Mouse (Mus musculus) lung, postnatal 14 days (tissue): ENCODE measurements around the gene Ccndbp1.
"Not testable (repeated sequence)": the region's sequence is repeated elsewhere in the genome, so short reads cannot be mapped to it uniquely, and the experiment has no call there.

Experiments
- DNase-seq: peaks from one replicate; pipeline ENCODE4 v3.0.0; 2021

Ccndbp1 gene

GRCm38 (mm10) chr2:121007925-121008663, at the start of gene Ccndbp1:
Gene Ccndbp1, plus strand, starts transcription at chr2:121008403.
- peak; percentile 95 for DNase-seq

- DNase-seq, result no peak
Measured at GRCm38 (mm10) chr2:120959363-120959762, 48.8 kb upstream of the Ccndbp1 start.

- DNase-seq, result no peak
Measured at GRCm38 (mm10) chr2:120959827-120960226, 48.4 kb upstream of the Ccndbp1 start.

- DNase-seq, result no peak
Measured at GRCm38 (mm10) chr2:120960261-120960660, 47.9 kb upstream of the Ccndbp1 start.

GRCm38 (mm10) chr2:120963110-120963509, 45.1 kb upstream of the Ccndbp1 start:
- DNase-seq, result no peak

GRCm38 (mm10) chr2:120965486-120965885, 42.7 kb upstream of the Ccndbp1 start:
- no peak for DNase-seq

GRCm38 (mm10) chr2:120970045-120970539, 38.1 kb upstream of the Ccndbp1 start:
- DNase-seq, result no peak

GRCm38 (mm10) chr2:120970559-120971080, 37.6 kb upstream of the Ccndbp1 start, which contains the start of gene Ubr1:
Gene Ubr1, minus strand, starts transcription at chr2:120970715.
- DNase-seq, result peak; percentile 86

- DNase-seq, result no peak
Measured at GRCm38 (mm10) chr2:120971766-120972165, 36.4 kb upstream of the Ccndbp1 start.

GRCm38 (mm10) chr2:120972257-120972656, 35.9 kb upstream of the Ccndbp1 start:
- DNase-seq, result not testable (repeated sequence)

GRCm38 (mm10) chr2:120972964-120973363, 35.2 kb upstream of the Ccndbp1 start:
- DNase-seq, result no peak

GRCm38 (mm10) chr2:120976308-120976707, 31.9 kb upstream of the Ccndbp1 start:
- no peak for DNase-seq

- DNase-seq, result peak; percentile 71
Measured at GRCm38 (mm10) chr2:120976990-120977925, 30.9 kb upstream of the Ccndbp1 start, which contains the start of gene Tmem62. Gene Tmem62, plus strand, starts transcription at chr2:120977017.

- no peak for DNase-seq
Measured at GRCm38 (mm10) chr2:120977926-120978692, 30.1 kb upstream of the Ccndbp1 start.

- no peak for DNase-seq
Measured at GRCm38 (mm10) chr2:120978693-120979037, 29.5 kb upstream of the Ccndbp1 start.

- no peak for DNase-seq
Measured at GRCm38 (mm10) chr2:120979819-120980218, 28.4 kb upstream of the Ccndbp1 start.

GRCm38 (mm10) chr2:120980861-120981260, 27.3 kb upstream of the Ccndbp1 start:
- DNase-seq, result no peak

- no peak for DNase-seq
Measured at GRCm38 (mm10) chr2:120983611-120984010, 24.6 kb upstream of the Ccndbp1 start.

- no peak for DNase-seq
Measured at GRCm38 (mm10) chr2:120985241-120985640, 23.0 kb upstream of the Ccndbp1 start.

- DNase-seq, result no peak
Measured at GRCm38 (mm10) chr2:120991196-120991595, 17.0 kb upstream of the Ccndbp1 start.

GRCm38 (mm10) chr2:120996607-120997006, 11.6 kb upstream of the Ccndbp1 start:
- not testable (repeated sequence) for DNase-seq

GRCm38 (mm10) chr2:120998863-120999262, 9.3 kb upstream of the Ccndbp1 start:
- DNase-seq, result no peak
